Mouse (Mus musculus) olfactory bulb, adult 2 months (tissue): ENCODE measurements around the gene Ap1b1.

Experiments used
- CTCF ChIP-seq: fragments of 200-500 bp; IDR thresholded peaks from 2 replicates; pipeline ENCODE4 v1.5.1; 2012; ENCODE audit warnings: low read depth, mild to moderate bottlenecking, low read length, moderate library complexity; ENCODE audit not compliant: insufficient read depth
- POLR2A ChIP-seq: fragments of 200-500 bp; IDR thresholded peaks from 2 replicates; pipeline ENCODE4 v1.6.1; 2012; ENCODE audit warnings: mild to moderate bottlenecking, low read depth, low read length, moderate library complexity; ENCODE audit not compliant: insufficient read depth

- TF ChIP-seq CTCF (no peak), POLR2A (no peak)
Observed at GRCm38 (mm10) chr11:5055945-5056938, 69.6 kb downstream of the Ap1b1 start.
